Mouse (Mus musculus): ENCODE results near the gene Litaf.

The Litaf gene

DNA sequence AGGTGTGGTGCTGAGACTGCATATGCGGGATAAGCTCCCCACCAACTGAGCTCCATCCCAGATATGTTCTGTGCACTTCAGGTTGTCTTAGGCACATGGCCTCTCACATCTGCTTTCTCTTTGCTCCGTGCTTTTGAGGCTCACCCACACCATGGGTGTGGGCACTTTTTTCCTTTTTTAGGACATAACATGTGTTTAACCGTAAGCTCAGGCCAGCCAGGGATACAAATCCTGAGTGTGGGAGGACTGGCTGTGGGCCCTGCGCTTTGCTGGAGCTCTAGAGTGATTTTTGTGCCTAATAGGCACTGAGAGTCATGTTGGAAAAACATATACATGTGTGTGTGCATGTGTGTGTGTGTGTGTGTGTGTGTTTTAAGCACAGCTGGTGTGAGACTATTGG lies 110.9 kb downstream of the Litaf start:
- no peak for DNase-seq

DNA sequence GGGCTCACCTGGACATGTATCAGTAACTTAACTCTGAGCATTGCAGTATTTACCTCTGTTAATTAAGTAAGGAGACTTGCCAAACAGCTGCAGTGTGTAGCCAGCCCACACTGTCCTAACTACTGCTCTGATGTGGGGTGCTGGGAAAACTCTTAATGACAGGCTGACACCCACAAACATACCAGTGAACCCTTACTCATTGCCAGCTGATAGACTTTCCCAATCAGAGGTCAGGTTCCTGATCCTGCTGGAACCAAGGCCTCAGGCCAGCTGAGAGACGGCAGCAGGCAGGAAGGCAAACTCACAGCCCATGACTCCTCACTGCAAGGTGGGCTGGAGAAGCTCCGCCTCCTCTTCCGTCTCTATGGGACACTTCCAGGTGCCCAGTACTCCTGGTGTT lies 113.1 kb downstream of the Litaf start:
- no peak for DNase-seq

DNA sequence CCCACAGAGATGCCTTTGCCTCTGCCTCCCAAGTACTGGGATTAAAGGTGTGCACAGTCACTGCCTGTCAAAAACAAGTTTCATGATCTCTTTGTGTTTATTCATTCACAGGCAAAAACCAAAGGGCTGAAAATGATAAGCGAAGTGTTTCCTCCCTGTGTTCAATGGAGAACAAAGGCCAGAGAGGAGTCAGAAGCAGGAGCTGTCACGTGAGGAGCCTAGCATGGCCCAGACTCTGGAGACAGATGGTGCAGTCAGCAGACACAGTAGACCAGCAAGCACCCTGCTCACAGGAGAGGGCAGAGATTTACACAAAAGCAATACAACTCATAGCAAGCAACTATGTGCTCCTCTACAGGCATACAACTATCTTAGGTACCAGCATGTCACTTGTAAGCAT lies 113.9 kb downstream of the Litaf start:
- peak in 1 of 2 experiments; percentile 15 for DNase-seq

DNA sequence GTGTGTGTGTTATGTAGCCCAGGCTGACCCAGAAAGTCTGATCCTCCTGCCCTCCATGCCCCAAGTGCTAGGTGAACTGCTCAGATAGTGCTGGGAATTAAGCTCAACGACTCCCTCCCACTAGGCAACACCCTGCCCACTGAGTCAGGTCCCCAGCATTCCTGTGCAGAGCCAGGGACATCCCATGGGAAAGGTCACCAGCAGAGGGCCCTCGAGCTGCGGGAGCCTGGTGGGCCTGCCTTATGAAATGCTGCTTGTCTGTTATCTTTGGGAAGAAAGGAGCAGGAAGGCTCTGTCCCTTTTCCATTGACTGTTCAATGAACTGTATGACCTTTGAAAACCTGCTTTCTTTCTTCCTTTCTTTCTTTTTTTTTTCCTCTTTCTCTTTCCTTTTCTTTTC lies 114.4 kb downstream of the Litaf start:
- DNase-seq = peak; percentile 37 to 59

DNA sequence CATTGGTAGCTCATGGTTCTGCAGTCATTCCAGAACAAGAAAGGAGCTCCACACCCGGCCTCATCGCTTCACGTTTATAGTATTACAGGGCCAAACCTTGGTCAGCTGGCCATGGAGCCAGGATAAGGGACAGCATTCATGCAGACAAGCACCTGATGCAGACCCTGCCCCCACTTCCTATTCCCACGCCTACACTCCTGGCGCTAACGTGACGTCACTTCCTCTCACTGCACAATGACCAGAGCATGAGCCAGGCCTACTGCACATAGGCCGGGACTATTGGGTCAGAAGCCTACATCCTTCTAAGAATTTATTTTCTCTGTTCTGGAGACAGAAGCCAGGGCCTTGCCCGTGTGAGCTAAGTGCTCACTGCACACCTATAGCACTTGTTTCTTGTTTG lies 115.4 kb downstream of the Litaf start:
- no peak for DNase-seq

DNA sequence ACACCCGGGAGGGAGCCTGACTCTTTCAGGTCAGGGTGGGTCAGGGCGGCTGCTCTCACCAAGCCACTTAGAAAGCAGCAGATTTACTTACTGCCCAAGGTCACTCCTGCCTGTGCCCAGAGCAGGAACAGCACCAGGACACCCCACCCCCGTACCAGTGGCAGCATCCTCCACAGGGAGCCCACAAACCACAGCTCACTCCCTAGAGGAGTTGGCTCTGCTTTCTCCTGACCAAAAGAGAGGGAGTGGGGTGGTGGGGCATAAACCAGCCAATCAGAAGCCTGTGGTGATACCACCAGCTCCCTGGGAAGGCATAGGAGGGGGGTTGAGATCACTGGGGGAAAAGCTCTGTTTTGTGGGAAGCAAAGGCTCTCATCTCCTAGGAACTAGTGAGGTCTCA lies 118.2 kb downstream of the Litaf start:
- no peak for DNase-seq

DNA sequence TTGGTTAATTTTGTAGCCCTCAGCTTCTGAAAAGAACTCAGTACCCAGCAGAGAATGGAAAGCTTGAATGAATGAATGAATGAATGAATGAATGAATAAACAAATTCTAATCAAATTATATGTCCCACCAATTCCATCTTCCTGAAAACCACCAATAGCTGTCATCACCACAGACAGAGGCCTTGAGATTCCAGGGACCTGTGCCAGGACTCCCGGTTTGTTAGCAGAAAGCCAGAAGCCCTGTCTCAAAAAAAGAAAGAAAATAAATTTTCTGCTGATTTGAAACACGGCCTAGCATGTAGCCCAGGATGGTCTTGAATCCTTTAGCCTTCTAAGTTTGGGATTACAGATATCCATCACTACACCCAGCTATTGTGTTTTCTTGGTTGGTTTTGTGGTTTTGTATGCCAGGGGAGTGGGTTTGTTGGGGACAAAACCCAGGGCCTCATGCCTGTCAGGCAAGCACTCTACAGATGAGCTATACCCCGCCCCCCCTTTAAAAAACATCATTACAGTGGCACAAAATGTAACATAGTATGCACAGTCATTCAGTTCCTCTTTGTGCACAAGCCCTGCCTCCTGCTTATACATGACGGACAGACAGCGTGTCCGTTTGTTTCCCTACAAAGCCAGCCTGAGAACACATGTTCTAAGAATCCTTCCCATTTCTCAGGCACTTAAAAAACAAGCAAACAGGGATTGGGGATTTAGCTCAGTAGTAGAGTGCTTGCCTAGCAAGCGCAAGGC lies 120.4 kb downstream of the Litaf start:
- peak; percentile 31 to 49 for DNase-seq

DNA sequence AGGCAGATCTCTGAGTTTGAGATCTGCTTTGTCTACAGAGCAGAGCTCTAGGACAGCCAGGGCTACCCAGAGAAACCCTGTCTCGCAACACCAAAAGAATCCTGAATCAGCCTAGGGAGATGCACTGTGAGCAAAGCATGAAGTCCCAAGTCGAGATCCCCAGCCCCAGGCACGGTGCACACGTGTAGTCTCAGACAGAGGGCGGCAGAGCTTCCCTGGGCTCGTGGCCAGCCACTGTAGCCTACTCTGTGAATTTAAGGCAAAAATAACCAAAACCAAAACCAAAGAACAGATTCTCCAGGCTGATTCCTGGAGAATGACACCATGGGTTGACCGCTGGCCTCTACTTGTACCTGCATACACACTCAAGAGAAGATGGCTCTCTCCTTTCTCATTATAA lies 121.4 kb downstream of the Litaf start:
- DNase-seq = no peak

DNA sequence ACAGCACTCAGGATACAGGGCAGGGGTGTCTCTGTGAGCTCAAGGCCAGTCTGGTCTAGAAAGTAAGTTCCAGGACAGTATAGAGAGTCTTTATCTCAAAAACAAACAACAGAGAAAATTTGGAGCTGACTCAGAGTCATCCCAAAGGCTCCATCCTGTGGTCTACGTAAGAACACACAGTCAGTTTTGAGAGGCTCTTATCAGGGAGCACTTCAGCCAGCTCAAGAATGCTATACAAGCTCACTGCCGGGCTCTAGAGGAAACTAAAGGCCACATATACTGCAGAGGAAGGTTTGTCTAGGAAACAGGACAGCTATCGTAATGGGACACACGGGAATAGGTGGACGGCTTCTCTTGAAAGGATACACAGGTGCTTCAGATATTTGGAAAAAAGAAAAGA lies 122.7 kb downstream of the Litaf start:
- no peak for DNase-seq

DNA sequence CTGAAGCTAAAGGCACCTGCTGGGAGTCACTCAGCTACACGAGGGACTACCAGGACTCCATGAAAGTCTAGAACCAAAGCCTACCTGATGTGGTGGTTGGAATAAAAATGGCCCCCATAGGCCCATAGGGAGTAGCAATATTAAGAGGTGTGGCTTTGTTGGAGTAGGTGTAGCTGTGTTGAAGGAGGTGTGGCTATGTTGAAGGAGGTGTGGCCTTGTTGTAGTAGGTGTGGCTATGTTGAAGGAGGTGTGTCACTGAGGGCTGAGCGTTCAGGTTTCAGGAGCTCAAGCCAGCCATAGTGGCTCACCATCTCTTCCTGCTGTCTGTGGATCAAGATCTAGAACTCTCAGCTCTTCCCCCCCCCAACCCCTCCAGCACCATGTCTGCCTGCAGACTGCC lies 125.3 kb downstream of the Litaf start:
- DNase-seq = no peak

DNA sequence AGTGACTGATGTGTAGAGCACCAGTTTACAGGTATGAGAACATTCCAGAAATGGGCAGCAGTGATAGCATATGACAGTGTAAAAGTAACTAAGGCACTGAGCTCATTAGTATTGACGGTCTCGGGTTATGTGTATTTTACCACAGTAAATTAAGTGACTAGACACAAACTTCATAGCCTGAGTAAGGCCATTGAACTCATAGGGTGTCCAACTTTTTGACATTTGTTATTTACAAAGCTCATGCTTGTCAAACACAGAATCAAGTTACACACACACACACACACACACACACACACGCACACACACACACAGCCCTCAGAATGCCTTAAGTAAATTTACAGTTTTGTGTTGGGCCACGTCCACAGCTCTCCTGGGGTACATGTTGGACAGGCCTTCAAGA lies 126.0 kb downstream of the Litaf start:
- no peak for DNase-seq

DNA sequence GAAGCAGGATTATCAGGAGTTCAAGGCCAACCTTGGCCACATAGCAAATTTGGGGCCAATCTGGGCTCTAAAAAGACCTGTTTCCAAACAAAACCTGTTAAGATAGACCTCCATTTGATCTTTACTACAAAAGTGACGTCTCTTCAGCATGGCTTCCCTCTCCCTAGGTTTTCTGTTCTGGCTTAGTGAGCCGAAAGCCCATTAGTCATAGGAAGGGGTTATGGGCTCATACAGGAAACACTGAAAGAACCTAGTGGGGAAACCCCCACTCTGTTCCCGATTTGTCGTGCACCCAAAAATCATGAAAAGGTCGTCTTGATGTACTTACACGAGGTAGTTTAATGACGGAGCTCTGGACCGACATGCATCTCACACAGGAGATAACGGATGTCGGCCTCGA lies 128.5 kb downstream of the Litaf start:
- DNase-seq = no peak

DNA sequence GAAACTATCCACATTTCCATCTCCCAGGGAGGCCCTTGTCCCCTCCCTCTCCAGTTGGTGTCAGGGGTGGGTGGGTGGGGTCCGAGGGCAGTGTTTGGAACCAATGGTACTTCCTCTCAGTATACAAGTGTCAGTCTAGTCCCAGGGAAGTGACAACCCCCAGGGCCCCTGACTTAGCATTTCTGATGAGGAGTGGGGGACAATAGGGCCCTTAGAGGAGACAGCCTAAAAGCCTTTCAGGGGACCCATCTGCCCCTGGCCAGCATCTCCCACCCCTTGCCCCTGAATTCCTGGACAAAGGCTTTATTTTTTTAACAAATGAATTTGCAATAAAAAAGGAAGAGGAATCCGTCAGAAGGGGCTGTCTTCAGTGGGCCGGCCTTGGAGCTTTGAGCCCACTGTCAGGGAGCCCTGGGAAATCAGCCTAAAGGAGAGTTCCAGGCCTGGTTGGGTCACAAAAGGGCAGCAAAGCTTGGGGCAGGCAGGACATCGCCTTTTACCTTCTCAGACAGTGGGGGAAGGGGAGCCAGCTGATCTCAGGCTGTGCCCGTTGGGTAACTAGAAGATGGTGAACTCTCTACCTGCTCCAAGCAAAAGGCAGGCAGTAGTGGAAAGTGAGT lies 129.1 kb downstream of the Litaf start:
- DNase-seq = no peak

DNA sequence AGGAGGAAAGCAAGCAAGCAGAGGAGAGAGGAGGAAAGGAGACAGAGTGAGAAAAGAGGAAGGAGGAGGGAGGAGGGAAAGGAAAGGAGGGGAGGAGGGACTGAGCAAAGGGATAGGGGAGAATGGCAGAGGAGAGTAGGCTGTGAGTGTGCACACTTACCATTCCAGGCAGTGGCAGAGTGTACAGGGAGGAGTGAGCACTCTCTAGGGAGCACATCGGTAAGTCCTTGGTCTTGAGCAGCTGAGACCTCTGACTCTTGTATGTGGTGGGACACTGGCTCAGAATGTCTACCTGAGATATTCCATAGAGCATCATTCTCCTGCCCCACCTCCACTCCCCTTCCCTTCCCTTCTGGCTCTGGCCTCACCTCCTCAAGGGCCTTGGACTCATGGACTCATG lies 131.9 kb downstream of the Litaf start:
- DNase-seq = no peak

DNA sequence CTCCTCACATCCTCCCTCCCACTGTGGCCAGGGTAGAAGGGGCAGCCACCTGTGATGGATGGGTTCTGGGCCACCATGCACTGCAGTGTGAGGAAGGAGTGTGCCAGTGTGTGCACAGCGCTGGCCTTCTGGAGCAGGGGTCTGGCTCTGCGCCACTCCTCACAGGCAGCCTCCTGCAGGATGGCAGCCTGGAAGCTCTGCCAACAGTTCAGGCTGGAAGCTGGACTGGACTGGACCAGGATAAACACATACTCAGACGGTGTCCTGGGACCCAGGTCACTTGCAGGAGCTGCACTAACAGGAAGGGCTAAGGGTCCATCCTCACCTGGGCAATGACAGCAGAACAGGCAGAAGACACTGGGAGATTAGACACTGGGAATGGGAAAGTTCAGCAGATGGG lies 132.6 kb downstream of the Litaf start:
- DNase-seq = peak; percentile 69 to 71

DNA sequence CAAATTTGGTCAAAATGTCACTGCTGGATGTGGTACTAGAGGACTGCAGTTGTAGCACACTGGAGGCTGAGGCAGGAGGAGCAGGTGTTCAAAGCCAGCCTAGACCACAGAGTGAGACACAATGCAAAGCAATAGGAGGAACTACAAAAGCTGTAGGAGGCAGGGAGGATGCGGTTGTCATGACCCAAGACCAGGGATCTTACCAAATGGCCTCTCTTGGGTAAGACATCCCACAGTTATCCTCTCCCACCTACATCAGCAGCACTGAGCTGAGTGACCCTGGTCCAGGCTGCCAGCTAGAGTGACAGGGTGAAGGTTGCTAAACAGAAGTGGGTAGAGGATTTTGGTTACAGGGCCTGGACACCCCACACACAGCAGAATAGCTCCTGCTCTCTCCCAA lies 138.9 kb downstream of the Litaf start:
- DNase-seq = no peak

DNA sequence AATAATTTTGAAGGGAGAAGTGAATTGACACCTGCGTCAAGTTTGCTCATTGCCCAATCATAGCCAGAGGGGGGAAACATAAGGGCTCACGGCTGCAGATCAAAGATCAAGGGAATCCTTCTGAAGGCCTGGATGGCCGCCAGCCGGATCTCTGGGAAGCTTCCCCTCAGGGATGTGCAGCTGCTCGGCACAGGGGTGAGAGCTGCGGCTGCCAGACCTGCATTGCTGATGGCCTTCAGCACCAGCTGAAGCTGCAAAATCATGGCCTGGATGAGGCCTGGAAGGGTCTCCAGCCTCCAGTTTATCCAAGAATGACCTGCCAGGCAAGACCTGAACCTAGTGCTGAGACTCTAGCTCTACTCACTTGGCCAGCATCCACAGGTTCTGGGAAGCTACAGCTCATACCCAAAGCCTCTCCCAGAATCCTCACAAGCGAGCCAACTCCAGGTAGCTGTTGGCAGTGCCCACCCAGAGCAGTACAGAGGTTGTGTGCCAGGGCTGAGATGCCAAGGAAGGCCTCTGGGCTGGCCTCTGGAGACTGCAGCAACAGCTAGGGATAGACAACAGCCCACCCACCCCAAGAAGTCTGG lies 140.3 kb downstream of the Litaf start:
- DNase-seq = peak; percentile 54 to 58

DNA sequence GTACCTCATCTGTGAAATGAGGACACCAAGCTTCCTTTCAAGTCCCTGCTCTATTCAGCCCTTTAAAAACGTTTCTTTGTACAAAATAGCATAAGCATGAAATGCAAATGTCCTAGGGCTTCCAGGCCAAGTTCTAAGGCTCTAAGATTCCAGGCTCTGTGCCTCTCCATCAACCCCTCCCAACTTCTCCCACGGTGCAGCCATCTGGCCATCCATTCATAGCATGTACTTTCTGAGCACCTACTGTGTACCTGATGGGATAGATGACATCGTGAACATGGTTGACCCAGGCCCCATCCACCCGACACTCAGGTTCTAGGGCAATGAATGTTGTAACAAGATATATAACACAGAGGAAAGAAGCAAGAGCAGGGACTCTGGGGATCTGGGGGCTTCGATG lies 142.4 kb downstream of the Litaf start:
- DNase-seq = peak; percentile 47 to 71

DNA sequence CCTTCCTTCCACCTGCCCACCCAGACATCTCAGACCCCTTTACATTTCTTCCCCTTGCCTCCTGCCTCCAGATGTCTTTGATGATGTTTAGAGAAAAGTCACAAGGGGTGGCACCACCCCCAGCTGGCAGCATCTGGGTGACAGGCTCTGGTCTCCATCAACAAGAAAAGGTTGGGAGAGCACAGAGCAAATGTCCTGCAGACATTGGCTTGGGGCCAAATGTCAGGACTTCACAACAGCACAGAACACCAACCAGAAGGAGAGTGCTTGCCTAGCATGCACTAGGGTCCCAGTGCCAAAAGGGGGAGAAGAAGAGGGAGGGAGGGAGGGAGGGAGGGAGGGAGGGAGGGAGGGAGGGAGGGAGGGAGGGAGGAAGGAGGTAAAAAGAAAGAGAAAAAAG lies 146.1 kb downstream of the Litaf start:
- peak in 1 of 2 experiments; percentile 24 for DNase-seq

DNA sequence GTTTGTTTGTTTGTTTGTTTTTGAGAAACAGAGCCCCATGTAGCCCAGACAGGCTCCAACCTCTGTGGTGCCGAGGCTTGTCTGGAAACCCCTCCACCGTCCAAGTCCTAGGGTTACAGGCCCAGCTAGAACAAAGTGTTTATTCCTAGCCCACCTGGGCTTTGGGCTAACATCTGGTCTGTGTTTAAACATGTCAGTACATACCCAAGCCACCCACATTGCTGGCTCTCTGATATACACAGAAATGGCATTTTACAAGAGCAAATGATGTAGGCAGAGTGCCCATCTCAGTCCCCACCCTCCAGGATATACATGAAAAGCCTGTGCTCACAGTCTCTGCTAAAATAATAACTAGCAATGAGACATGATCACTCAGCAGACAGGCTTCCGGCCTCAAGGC lies 149.7 kb downstream of the Litaf start:
- no peak for DNase-seq

DNA sequence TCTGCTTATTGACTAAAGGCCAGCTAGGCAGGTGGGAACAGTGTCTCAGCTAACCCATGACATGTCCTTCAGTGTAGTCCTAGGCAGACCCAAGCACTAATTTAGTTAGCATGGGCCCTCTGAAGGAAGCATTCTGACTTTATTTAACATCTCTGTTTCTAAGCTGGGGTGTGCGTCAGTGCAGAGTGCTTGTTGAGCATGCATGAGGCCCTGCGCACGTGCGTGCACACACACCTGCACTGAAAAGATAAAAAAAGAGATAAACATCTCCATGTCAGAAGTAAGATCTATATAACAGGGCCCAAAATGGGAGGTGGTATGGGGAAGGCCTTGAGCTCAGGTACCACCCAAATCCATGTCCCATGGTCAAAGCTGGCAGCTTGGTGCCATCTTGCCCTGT lies 150.9 kb downstream of the Litaf start:
- DNase-seq = no peak

DNA sequence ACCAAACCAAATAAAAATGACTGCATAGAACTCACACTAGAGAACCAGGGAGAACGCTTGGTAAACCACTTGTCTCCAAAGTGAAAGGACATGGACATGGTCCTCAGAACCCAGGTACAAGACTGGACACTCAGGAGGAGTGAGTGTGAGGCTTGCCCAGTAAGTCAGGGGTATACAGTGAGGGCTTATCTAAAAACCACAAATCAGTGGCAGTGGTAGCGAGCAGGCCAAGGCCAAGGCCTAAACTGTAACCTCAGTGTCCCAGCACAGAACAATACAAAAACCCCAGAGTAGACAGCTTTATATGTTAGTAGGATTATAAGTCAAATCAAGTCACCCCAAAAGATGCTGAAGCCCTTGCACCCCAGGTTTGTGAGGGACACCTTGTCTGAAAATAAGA lies 154.9 kb downstream of the Litaf start:
- DNase-seq = no peak

DNA sequence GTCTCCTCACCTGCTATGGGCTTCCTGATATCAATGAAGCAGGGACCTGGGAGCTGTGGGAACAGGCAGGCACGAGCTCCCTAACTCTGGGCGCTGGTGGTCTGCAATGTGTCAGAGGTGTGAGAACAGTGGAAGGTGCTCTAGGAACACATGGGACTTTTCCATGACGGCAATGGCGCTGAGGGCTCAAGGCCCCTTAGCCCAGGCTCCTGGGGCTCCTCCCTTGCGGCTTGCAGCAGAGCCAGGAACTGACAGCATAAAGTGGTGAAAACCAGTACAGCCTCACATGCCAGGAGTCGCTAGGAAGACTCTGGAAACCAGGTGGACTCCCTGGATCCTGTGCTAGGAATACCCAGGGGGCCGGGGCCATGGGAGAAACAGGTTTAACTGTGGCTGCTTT lies 155.4 kb downstream of the Litaf start:
- no peak for DNase-seq

All from cerebellum, postnatal 14 days (tissue).